Mouse (Mus musculus) large intestine, adult 2 months (tissue): ENCODE results near the gene Olfr393. TPM values are rescaled to one million over a fixed set of nuclear protein-coding genes. Genes with fewer than 3 reads are reported as not detected.

Experiments used
- DNase-seq: peaks from one replicate; pipeline ENCODE4 v3.0.0-alpha.2; 2012; ENCODE audit warnings: low read depth, low spot score
- WGBS: fragments of 180-500 bp; shearing (Covaris S2); methylation state at CpG from one replicate; pipeline ENCODE4 v1.1.7; 2018; 5-methylcytosine and 5-hydroxymethylcytosine counted together
- polyA plus RNA-seq: library from polyadenylated mRNA; depleted of rRNA; stranded (reverse); fragments of >200 nt; gene quantifications from 2 replicates; pipeline ENCODE4 v1.2.3, GENCODE M21; 2012; rRNA removed

Gene Olfr393
- not detected in 2 replicates for polyA plus RNA-seq

GRCm38 (mm10) chr11:73851354-73851753, at the start of gene Olfr393:
Olfr393 (minus strand) TSS chr11:73851454.
- DNase-seq: no peak

- DNase-seq: no peak
- 88% methylated on average over 1 of the region's 1 CpGs for WGBS
Observed at GRCm38 (mm10) chr11:73890671-73891070, 39.4 kb upstream of the Olfr393 start, which contains the start of gene Olfr394. Olfr394 (minus strand) TSS chr11:73890771.

- WGBS: 98% methylated on average over 1 of the region's 1 CpGs
- DNase-seq: no peak
Observed at GRCm38 (mm10) chr11:73816949-73817348, 34.3 kb downstream of the Olfr393 start, which contains the start of gene Olfr392. Olfr392 (minus strand) TSS chr11:73817049.

GRCm38 (mm10) chr11:73802952-73803351, 48.3 kb downstream of the Olfr393 start, which contains the start of gene Olfr391-ps:
Olfr391-ps (minus strand) TSS chr11:73803052.
- 8% methylated on average over 1 of the region's 1 CpGs for WGBS
- no peak for DNase-seq

Other genes with a start within 250 kb of the Olfr393 start
- not detected in 2 replicates for gene Zfp735, start 162.7 kb downstream of the Olfr393 start, polyA plus RNA-seq
- gene Olfr389, start 70.7 kb downstream of the Olfr393 start, polyA plus RNA-seq: not detected in 2 replicates
- not detected in 2 replicates for gene Olfr390, start 68.5 kb downstream of the Olfr393 start, polyA plus RNA-seq
- gene Olfr391-ps, start 48.4 kb downstream of the Olfr393 start, polyA plus RNA-seq: 0.04 TPM in 1 of 2 replicates, not detected in the other
- gene Olfr392, start 34.4 kb downstream of the Olfr393 start, polyA plus RNA-seq: not detected in 2 replicates
- not detected in 2 replicates for gene Olfr394, start 39.3 kb upstream of the Olfr393 start, polyA plus RNA-seq
- not detected in 2 replicates for gene Olfr395, start 57.8 kb upstream of the Olfr393 start, polyA plus RNA-seq
- gene Olfr23, start 85.2 kb upstream of the Olfr393 start, polyA plus RNA-seq: not detected in 2 replicates
- not detected in 2 replicates for gene Olfr397, start 109.4 kb upstream of the Olfr393 start, polyA plus RNA-seq
- not detected in 2 replicates for gene Olfr398, start 139.0 kb upstream of the Olfr393 start, polyA plus RNA-seq
- not detected in 2 replicates for gene Olfr139, start 205.1 kb upstream of the Olfr393 start, polyA plus RNA-seq
- gene Olfr399, start 205.2 kb upstream of the Olfr393 start, polyA plus RNA-seq: not detected in 2 replicates
- not detected in 2 replicates for gene Zfp616, start 218.5 kb upstream of the Olfr393 start, polyA plus RNA-seq